Comparison of ENCODE assay signal across 13 mouse cellular contexts in genomic region chr1:75667736-75668269, GRCm38 (mm10).
A peak's percentile ranks its signal among the peaks of the same experiment; 100 is the strongest.
DNase-seq lines count a peak whose midpoint lies in the region; ATAC-seq and TF ChIP-seq lines count a peak whose summit lies in the region.
"Had no signal": no experiment of that assay in that cellular context is flagged by ENCODE, and none has a peak within 500 bp of the region (broad histone marks: within the 10 kb centered on the region; RNA-seq: fewer than 3 reads in every experiment).

No protein-coding gene starts in this region.

- no peak overlapping the region for H3K27ac ChIP-seq in hindbrain, embryonic 14.5 days
- no peak overlapping the region for H3K27ac ChIP-seq in hindbrain, embryonic 13.5 days
- H3K27ac ChIP-seq in ES-E14 (ENCODE audit: insufficient read depth, low read depth, low read length, poor library complexity, severe bottlenecking): peak overlapping the region; percentile 48; the same call in 1 of the 2 replicates
- H3K27ac ChIP-seq in embryonic facial prominence, embryonic 15.5 days (replicated peaks): 0 out of 2 replicates have a peak overlapping the region, but pooled peaks have one; percentile 22
- H3K27ac ChIP-seq in limb, embryonic 13.5 days: no peak overlapping the region

- H3K9ac ChIP-seq in hindbrain, embryonic 14.5 days: no peak overlapping the region
- H3K9ac ChIP-seq in hindbrain, embryonic 13.5 days: no peak overlapping the region
- H3K9ac ChIP-seq in ES-E14 (ENCODE audit: insufficient read depth, low read depth, low read length, poor library complexity, severe bottlenecking): no peak overlapping the region
- no peak overlapping the region for H3K9ac ChIP-seq in embryonic facial prominence, embryonic 15.5 days
- H3K9ac ChIP-seq in limb, embryonic 13.5 days: no peak overlapping the region

- H3K9me3 ChIP-seq in hindbrain, embryonic 14.5 days (ENCODE audit: control insufficient read depth, low read length): no peaks in the 10 kb centered on the region
- peaks cover 4% of the 10 kb centered on the region; the same call in 1 of the 2 replicates for H3K9me3 ChIP-seq in hindbrain, embryonic 13.5 days
- H3K9me3 ChIP-seq in ES-E14 (ENCODE audit: control insufficient read depth, insufficient read depth, low read depth, low read length): no peaks in the 10 kb centered on the region
- no peaks in the 10 kb centered on the region for H3K9me3 ChIP-seq in embryonic facial prominence, embryonic 15.5 days (replicated peaks)
- H3K9me3 ChIP-seq in limb, embryonic 13.5 days: 0 out of 2 replicates have a peak, but pooled peaks cover 4% of the 10 kb centered on the region

- 21% methylated on average over 6 of the region's 6 CpGs for WGBS in hindbrain, embryonic 14.5 days
- 26% methylated on average over 6 of the region's 6 CpGs for WGBS in hindbrain, embryonic 13.5 days
- 38% methylated on average over 6 of the region's 6 CpGs for WGBS in embryonic facial prominence, embryonic 15.5 days
- WGBS in limb, embryonic 13.5 days: 27% methylated on average over 6 of the region's 6 CpGs

- peak; percentile 27; the same call in 1 of the 2 replicates for ATAC-seq in hindbrain, embryonic 14.5 days (ENCODE audit: low FRiP score)
- no peak for ATAC-seq in hindbrain, embryonic 13.5 days (ENCODE audit: low FRiP score)
- peak; percentile 73 for ATAC-seq in embryonic facial prominence, embryonic 15.5 days (ENCODE audit: insufficient number of reproducible peaks, low FRiP score, low TSS enrichment, low read depth)
- peak; percentile 44 for ATAC-seq in limb, embryonic 13.5 days (ENCODE audit: low FRiP score, low read depth)
- ATAC-seq: intestine, postnatal 0 days had no signal

- H3K36me3 ChIP-seq in hindbrain, embryonic 14.5 days (replicated peaks; ENCODE audit: control insufficient read depth, insufficient read depth): no peaks in the 10 kb centered on the region
- no peaks in the 10 kb centered on the region for H3K36me3 ChIP-seq in hindbrain, embryonic 13.5 days
- no peaks in the 10 kb centered on the region for H3K36me3 ChIP-seq in ES-E14 (ENCODE audit: control insufficient read depth, insufficient read depth, low read length, poor library complexity, severe bottlenecking)
- no peaks in the 10 kb centered on the region for H3K36me3 ChIP-seq in embryonic facial prominence, embryonic 15.5 days
- H3K36me3 ChIP-seq in limb, embryonic 13.5 days: no peaks in the 10 kb centered on the region

- H3K4me3 ChIP-seq in hindbrain, embryonic 14.5 days (replicated peaks; ENCODE audit: low read length): no peak overlapping the region
- no peak overlapping the region for H3K4me3 ChIP-seq in hindbrain, embryonic 13.5 days
- H3K4me3 ChIP-seq in ES-E14 (ENCODE audit: insufficient read depth in 1 of 2, low read depth in 1 of 2, low read length in 2 of 2, poor library complexity in 1 of 2, severe bottlenecking in 1 of 2): no peak overlapping the region
- no peak overlapping the region for H3K4me3 ChIP-seq in embryonic facial prominence, embryonic 15.5 days (replicated peaks)
- no peak overlapping the region for H3K4me3 ChIP-seq in limb, embryonic 13.5 days

- peaks cover 3% of the 10 kb centered on the region for H3K4me1 ChIP-seq in hindbrain, embryonic 14.5 days (replicated peaks; ENCODE audit: control insufficient read depth, insufficient read depth, low read length)
- H3K4me1 ChIP-seq in hindbrain, embryonic 13.5 days (replicated peaks): peaks cover 15% of the 10 kb centered on the region
- peaks cover 0 to 7% of the 10 kb centered on the region in 2 experiments; a peak in 2 of 4 replicates for H3K4me1 ChIP-seq in ES-E14 (ENCODE audit: control insufficient read depth in 2 of 2, insufficient read depth in 2 of 2, low read length in 2 of 2, poor library complexity in 1 of 2)
- peaks cover 16% of the 10 kb centered on the region for H3K4me1 ChIP-seq in embryonic facial prominence, embryonic 15.5 days
- peaks cover 14% of the 10 kb centered on the region for H3K4me1 ChIP-seq in limb, embryonic 13.5 days

- no peak overlapping the region for H3K4me2 ChIP-seq in hindbrain, embryonic 14.5 days (replicated peaks)
- no peak overlapping the region for H3K4me2 ChIP-seq in hindbrain, embryonic 13.5 days
- H3K4me2 ChIP-seq in embryonic facial prominence, embryonic 15.5 days (replicated peaks): no peak overlapping the region
- no peak overlapping the region for H3K4me2 ChIP-seq in limb, embryonic 13.5 days (replicated peaks)

- DNase-seq in hindbrain, embryonic 14.5 days (ENCODE audit: low spot score): no peak
- DNase-seq in ES-E14 (ENCODE audit: low read depth, low spot score): no peak
- no peak for DNase-seq in B cell, adult 2 months
- no peak for DNase-seq in right cerebral cortex, postnatal 10 days (ENCODE audit: low spot score in 2 of 2)
- no peak for DNase-seq in ovary, adult 18-20 months (ENCODE audit: low spot score)
- DNase-seq: adrenal gland, postnatal 25 days; cerebellum, adult 11-12 months; gastrocnemius, postnatal 14 days; thymus, postnatal 36 days had no signal

- H3K27me3 ChIP-seq in hindbrain, embryonic 14.5 days (ENCODE audit: control insufficient read depth, insufficient read depth, low read length): no peaks in the 10 kb centered on the region
- H3K27me3 ChIP-seq in hindbrain, embryonic 13.5 days: peaks cover 29% of the 10 kb centered on the region
- no peaks in the 10 kb centered on the region for H3K27me3 ChIP-seq in embryonic facial prominence, embryonic 15.5 days
- peaks cover 9% of the 10 kb centered on the region; the same call in 1 of the 2 replicates for H3K27me3 ChIP-seq in limb, embryonic 13.5 days

- in situ Hi-C loops in ES-E14 (cut with MboI; ENCODE audit: low sequenced_read_pairs in 2 of 2, unreplicated experiment in 2 of 2): no loop called here

TF ChIP-seq in ES-E14, 5 proteins besides CTCF, POLR2A, EP300 and RAD21:
- TF ChIP-seq CHD2 (IDR thresholded peaks at IDR 0.05; ENCODE audit: low read depth, low read length): no peak
- no peak for TF ChIP-seq MAFK (IDR thresholded peaks at IDR 0.05; ENCODE audit: insufficient read depth, low read depth, low read length)
- TF ChIP-seq HCFC1 (IDR thresholded peaks at IDR 0.05; ENCODE audit: borderline replicate concordance, insufficient read depth, low read length): no peak
- no peak for TF ChIP-seq ZNF384 (IDR thresholded peaks at IDR 0.05; ENCODE audit: low read depth, low read length)
- TF ChIP-seq ZC3H11A (IDR thresholded peaks at IDR 0.05; ENCODE audit: borderline replicate concordance, low read depth, low read length): no peak

Comparison
In these comparisons a context has a peak if more than half of its experiments do, and no peak if none do; other contexts are left out.
1. H3K27ac ChIP-seq: peak in ES-E14 (single experiment) and embryonic facial prominence, embryonic 15.5 days (single experiment); none in hindbrain, embryonic 14.5 days (single experiment), hindbrain, embryonic 13.5 days (single experiment) and limb, embryonic 13.5 days (single experiment).